Mouse (Mus musculus) myocyte (in vitro differentiated cells): ENCODE data around the gene Sp9. TPM values are rescaled to one million over a fixed set of nuclear protein-coding genes. Genes with fewer than 3 reads are reported as not detected.
A peak's percentile ranks its signal among the peaks of the same experiment; 100 is the strongest.

Experiments used
- H3K27me3 ChIP-seq: one replicate; pipeline ENCODE4 v1.6.1; 2011; ENCODE audit not compliant: control insufficient read depth, insufficient read depth, insufficient read length
- H3K36me3 ChIP-seq: one replicate; pipeline ENCODE4 v1.6.1; 2011; ENCODE audit not compliant: control insufficient read depth, insufficient read depth
- H3K4me2 ChIP-seq: one replicate; pipeline ENCODE4 v1.6.1; 2011; ENCODE audit warnings: low read depth, control low read depth
- H3K4me3 ChIP-seq: one replicate; pipeline ENCODE4 v1.5.1; 2011; ENCODE audit warnings: mild to moderate bottlenecking, control low read depth, moderate library complexity
- H3K79me2 ChIP-seq: one replicate; pipeline ENCODE4 v1.6.1; 2011; ENCODE audit not compliant: control insufficient read depth, insufficient read depth
- H3ac ChIP-seq: one replicate; pipeline ENCODE4 v1.6.1; 2011; ENCODE audit not compliant: control insufficient read depth, insufficient read length
- CEBPB ChIP-seq: IDR thresholded peaks from 2 replicates; pipeline ENCODE4 v1.6.1; 2011; ENCODE audit warnings: mild to moderate bottlenecking, moderate library complexity; ENCODE audit not compliant: poor library complexity, insufficient read depth, severe bottlenecking
- E2F4 ChIP-seq: IDR thresholded peaks from one replicate; pipeline ENCODE4 v1.6.1; 2011; ENCODE audit warnings: mild to moderate bottlenecking, control low read depth, moderate library complexity; ENCODE audit not compliant: insufficient read depth
- MAX ChIP-seq: IDR thresholded peaks from one replicate; pipeline ENCODE4 v1.6.1; 2011; ENCODE audit warnings: low read depth, mild to moderate bottlenecking, control low read depth
- MYOD1 ChIP-seq, 3 experiments: IDR thresholded peaks; one replicate each; pipeline ENCODE4 v1.6.1; 2011; ENCODE audit warnings: control low read depth in 2 of 3, low read depth in 2 of 3, mild to moderate bottlenecking in 2 of 3, moderate library complexity in 1 of 3; ENCODE audit not compliant: insufficient read length in 2 of 3, control insufficient read depth in 1 of 3
- MYOG ChIP-seq, 3 experiments: IDR thresholded peaks; one replicate each; pipeline ENCODE4 v1.6.1; 2011; ENCODE audit warnings: control low read depth in 2 of 3, low read depth in 2 of 3, mild to moderate bottlenecking in 2 of 3; ENCODE audit not compliant: insufficient read length in 2 of 3, control insufficient read depth in 1 of 3, insufficient read depth in 1 of 3
- POLR2A ChIP-seq: IDR thresholded peaks from one replicate; pipeline ENCODE4 v1.6.1; 2011; ENCODE audit warnings: low read depth, mild to moderate bottlenecking, control low read depth, moderate library complexity; ENCODE audit not compliant: insufficient read length
- POLR2AphosphoS2 ChIP-seq: IDR thresholded peaks from one replicate; pipeline ENCODE4 v1.6.1; 2011; ENCODE audit warnings: low read depth, control low read depth; ENCODE audit not compliant: insufficient read length
- REST ChIP-seq: IDR thresholded peaks from one replicate; pipeline ENCODE4 v1.6.1; 2011; ENCODE audit warnings: mild to moderate bottlenecking, control low read depth, moderate library complexity; ENCODE audit not compliant: insufficient read depth, insufficient read length
- SRF ChIP-seq: IDR thresholded peaks from one replicate; pipeline ENCODE4 v1.6.1; 2011; ENCODE audit warnings: low read depth; ENCODE audit not compliant: control insufficient read depth, insufficient read length
- TCF12 ChIP-seq: IDR thresholded peaks from one replicate; pipeline ENCODE4 v1.6.1; 2011; ENCODE audit warnings: mild to moderate bottlenecking, control low read depth; ENCODE audit not compliant: poor library complexity, insufficient read depth, severe bottlenecking
- TCF3 ChIP-seq: IDR thresholded peaks from one replicate; pipeline ENCODE4 v1.6.1; 2011; ENCODE audit warnings: low read depth, control low read depth; ENCODE audit not compliant: insufficient read length
- USF1 ChIP-seq: IDR thresholded peaks from one replicate; pipeline ENCODE4 v1.6.1; 2011; ENCODE audit warnings: low read depth, mild to moderate bottlenecking, control low read depth, moderate library complexity
- polyA plus RNA-seq: library from polyadenylated mRNA; unstranded; fragments of >200 nt; fragmentation: generic; extraction: Trizol; gene quantifications from one replicate; pipeline ENCODE4 v1.2.1, GENCODE M21; 2012; ENCODE audit warnings: missing spikeins

The Sp9 gene
- 0.02 TPM for polyA plus RNA-seq

DNA sequence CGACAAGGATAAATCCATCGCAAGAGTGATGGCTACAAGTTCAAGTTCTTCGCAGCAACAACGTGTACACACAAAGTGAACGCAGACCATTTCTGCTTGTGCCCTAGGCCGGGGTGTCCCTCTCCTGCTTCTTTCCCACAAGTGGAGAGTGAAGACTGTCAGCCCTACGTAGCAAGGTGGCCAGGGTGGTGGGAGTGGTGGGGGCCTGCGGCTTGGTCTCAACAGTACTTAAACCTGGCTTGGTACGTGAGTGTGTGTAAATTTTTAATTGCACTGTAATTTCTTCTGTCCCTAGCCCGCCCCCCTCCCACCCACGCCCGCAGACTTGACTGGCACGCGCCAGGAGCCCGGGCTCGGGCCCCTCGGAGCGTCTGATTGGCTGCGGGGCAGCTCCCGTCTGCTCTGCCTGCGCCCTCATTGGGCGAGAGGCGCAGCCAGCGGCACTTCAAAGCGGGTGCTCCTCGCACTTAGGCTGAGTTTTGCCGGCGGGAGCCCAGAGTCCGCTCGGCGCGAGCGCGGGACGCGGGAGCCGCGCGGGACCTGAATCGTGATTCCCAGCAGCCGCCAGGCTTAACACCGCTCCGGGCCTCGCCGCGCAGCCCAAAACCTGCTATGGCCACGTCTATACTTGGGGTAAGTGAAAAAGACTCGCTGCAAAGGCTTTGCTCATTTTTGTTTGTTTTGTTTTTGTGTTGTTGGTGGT lies at the start of gene Sp9:
TSS of gene Sp9 (plus strand) at position 467 of the 703 bp plus-strand sequence.
- H3K27me3 ChIP-seq = peaks cover 36% of the 10 kb centered on the region
- no peak within 1 kb of the TSS for H3ac ChIP-seq
- H3K4me2 ChIP-seq = peak within 1 kb of the TSS; percentile 74
- TF ChIP-seq POLR2AphosphoS2 (no peak), CEBPB (no peak), USF1 (no peak), E2F4 (no peak), REST (no peak), TCF12 (no peak), POLR2A (no peak), MYOG (IDR thresholded peaks at IDR 0.05; ENCODE audit: control insufficient read depth in 1 of 3, insufficient read depth in 1 of 3, insufficient read length in 2 of 3, low read depth in 2 of 3) (no peak), SRF (no peak), MYOD1 (IDR thresholded peaks at IDR 0.05; ENCODE audit: control insufficient read depth in 1 of 3, insufficient read length in 2 of 3, low read depth in 2 of 3) (no peak), MAX (no peak), TCF3 (no peak)
- peak within 1 kb of the TSS; percentile 19 for H3K4me3 ChIP-seq
- no peaks in the 10 kb centered on the region for H3K79me2 ChIP-seq
- no peaks in the 10 kb centered on the region for H3K36me3 ChIP-seq

DNA sequence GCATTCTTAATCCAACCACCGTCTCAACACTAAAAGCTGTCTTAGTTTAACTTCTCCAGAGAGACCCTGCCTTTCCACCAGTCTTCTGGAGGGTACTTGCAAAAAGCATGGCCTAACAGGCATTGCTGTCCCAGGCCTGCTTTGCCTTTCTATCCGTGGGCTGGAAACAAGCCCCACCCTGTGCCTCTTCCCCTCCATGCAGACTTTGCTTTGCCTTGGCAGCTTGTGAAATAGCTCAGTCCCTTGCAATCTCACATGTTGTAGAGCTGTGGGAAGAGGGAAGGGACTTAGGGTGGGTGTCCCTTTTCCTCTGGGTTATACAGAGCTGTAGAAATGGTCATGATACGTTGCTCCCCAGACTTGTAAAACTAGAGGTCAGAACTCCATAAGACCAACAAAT lies 40.6 kb upstream of the Sp9 start:
- H3K36me3 ChIP-seq = no peaks in the 10 kb centered on the region
- H3K79me2 ChIP-seq = no peaks in the 10 kb centered on the region
- H3K27me3 ChIP-seq = peaks cover 32% of the 10 kb centered on the region
- no peak overlapping the region for H3K4me3 ChIP-seq
- H3K4me2 ChIP-seq = no peak overlapping the region
- H3ac ChIP-seq = no peak overlapping the region
- TF ChIP-seq E2F4 = no peak
- no peak for TF ChIP-seq CEBPB
- TF ChIP-seq SRF = no peak
- no peak for TF ChIP-seq TCF3
- no peak for TF ChIP-seq USF1

DNA sequence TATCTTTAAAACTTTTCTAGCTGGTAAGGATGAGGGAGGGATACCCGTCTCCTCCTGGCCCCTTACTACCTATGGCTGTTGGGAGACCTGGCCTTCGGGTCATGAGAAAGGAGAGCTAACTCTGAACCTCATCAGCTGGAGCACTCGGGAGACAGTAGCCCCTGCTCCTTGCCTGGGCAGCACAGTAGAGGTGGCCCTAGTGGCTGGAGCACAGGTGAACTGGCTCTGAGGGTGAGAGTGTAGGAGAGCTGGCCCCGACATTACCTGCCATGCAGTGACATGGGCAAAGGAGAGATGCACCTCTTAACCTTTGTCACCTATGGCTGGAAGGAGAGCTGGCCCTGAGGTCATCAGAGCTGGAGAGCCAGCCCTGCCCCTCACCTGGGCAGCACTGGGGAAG lies 30.4 kb upstream of the Sp9 start:
- TF ChIP-seq POLR2AphosphoS2 (no peak), MAX (no peak), E2F4 (no peak), USF1 (no peak), POLR2A (no peak)
- Histone ChIP-seq H3ac (no peak overlapping the region), H3K27me3 (peaks cover 13% of the 10 kb centered on the region), H3K36me3 (no peaks in the 10 kb centered on the region), H3K79me2 (no peaks in the 10 kb centered on the region), H3K4me3 (no peak overlapping the region), H3K4me2 (no peak overlapping the region)

DNA sequence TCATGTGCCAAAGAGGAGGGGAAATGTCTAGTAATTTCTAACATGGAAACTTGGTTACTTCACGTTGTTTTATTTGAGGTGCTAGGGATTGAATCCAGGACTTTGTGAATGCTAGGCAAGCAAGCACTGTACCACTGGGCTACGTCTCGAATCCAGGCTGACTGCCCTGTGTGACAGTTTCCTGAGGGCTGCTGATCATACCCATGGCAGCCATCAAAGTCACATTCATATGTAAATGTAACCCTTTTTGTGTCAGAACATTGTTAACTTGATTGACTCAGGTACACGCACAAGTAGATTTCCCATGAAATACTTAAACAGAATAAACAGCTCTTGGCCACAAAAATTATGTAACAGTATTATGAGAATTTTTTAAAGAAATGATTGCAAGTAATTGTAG lies 23.0 kb upstream of the Sp9 start:
- Histone ChIP-seq H3K36me3 (no peaks in the 10 kb centered on the region), H3K79me2 (no peaks in the 10 kb centered on the region), H3K4me2 (no peak overlapping the region)

DNA sequence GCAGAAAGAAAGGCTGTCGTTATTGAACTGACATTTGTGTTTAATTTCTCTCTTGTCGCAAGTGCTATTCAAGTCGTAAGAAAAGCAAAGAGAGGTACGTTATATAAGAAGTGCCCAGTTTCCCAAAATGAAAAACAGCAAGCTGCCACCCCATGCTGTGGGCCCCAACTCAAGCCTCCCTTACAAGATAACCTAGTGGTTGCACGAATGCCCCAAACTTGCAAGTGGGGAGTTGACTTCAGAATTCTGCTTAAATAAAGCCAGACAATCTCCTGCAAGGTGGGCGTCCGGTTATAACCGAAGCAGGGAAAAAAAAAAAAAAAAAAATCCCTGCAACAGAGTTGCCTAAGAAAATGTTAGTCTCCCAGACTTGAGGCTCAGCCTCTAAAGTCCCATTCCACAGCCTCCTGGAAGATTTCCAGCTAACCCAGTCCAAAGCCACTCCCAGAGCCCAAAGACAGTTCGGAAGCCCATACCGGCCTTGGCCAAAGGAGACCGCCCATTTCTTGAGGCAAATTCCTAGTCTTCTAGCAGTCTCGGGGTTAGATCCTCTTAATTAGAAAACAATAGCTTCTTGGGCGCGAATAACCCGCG lies 8.5 kb upstream of the Sp9 start:
- H3K36me3 ChIP-seq = no peaks in the 10 kb centered on the region
- H3ac ChIP-seq = no peak overlapping the region
- H3K4me3 ChIP-seq = no peak overlapping the region
- peaks cover 3% of the 10 kb centered on the region for H3K27me3 ChIP-seq
- TF ChIP-seq SRF = no peak
- TF ChIP-seq MAX = no peak
- H3K79me2 ChIP-seq = no peaks in the 10 kb centered on the region
- no peak overlapping the region for H3K4me2 ChIP-seq

More for the DNA sequence above, 23.0 kb upstream of the Sp9 start:
- no peak overlapping the region for H3K4me3 ChIP-seq
- TF ChIP-seq MYOD1 (IDR thresholded peaks at IDR 0.05; ENCODE audit: control insufficient read depth in 1 of 3, insufficient read length in 2 of 3, low read depth in 2 of 3) (no peak), CEBPB (no peak), TCF3 (no peak), MYOG (IDR thresholded peaks at IDR 0.05; ENCODE audit: control insufficient read depth in 1 of 3, insufficient read depth in 1 of 3, insufficient read length in 2 of 3, low read depth in 2 of 3) (no peak), MAX (no peak), REST (no peak), TCF12 (no peak), POLR2A (no peak), USF1 (no peak), POLR2AphosphoS2 (no peak), E2F4 (no peak)
- no peak overlapping the region for H3ac ChIP-seq
- no peaks in the 10 kb centered on the region for H3K27me3 ChIP-seq
